Mouse (Mus musculus) heart, adult 2 months (tissue): Measurements from ENCODE around the gene Ehd1.

Source experiments
- CTCF ChIP-seq: fragments of 200-600 bp; IDR thresholded peaks from 2 replicates; pipeline ENCODE4 v1.8.1; 2022; ENCODE audit warnings: antibody characterized with exemption, mild to moderate bottlenecking, moderate library complexity
- EP300 ChIP-seq: fragments of 200-500 bp; IDR thresholded peaks from 2 replicates; pipeline ENCODE4 v1.6.1; 2011; ENCODE audit warnings: low read depth, low read length, control low read depth; ENCODE audit not compliant: insufficient read depth
- POLR2A ChIP-seq: fragments of 200-500 bp; IDR thresholded peaks from 2 replicates; pipeline ENCODE4 v1.6.1; 2011; ENCODE audit warnings: mild to moderate bottlenecking, low read depth, low read length, control low read depth; ENCODE audit not compliant: insufficient read depth

DNA sequence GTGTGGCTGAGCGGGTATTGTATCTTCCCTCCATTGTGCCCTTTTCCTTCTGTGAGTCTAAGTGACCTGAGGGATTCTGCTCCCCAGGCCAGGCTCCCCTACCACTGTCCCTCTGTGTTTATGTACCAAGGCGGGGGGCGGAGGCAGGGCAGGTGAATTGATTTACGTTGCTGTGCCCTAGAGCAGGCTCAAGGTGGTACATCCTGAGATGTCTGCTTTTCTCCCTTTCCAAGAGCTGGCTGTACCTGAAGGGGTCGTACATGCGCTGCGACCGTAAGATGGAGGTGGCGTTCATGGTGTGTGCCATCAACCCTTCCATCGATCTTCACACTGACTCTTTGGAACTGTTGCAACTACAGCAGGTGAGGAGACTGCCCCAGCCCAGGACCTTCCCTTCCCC lies 60.4 kb downstream of the Ehd1 start:
- no peak for TF ChIP-seq CTCF
- no peak for TF ChIP-seq POLR2A
- TF ChIP-seq EP300, result no peak
